Mouse (Mus musculus) kidney, embryonic 14.5 days (tissue): ENCODE measurements around the gene Gm20716. TPM values are rescaled to one million over a fixed set of nuclear protein-coding genes. Genes with fewer than 3 reads are reported as not detected.
A peak's percentile ranks its signal among the peaks of the same experiment; 100 is the strongest.

Source experiments
- ATAC-seq: fragments of 200-750 bp; cut with Nextera tagmentation; 2 replicates; pipeline ENCODE4 v1.8.0; 2017; ENCODE audit warnings: moderate number of reproducible peaks, mild to moderate bottlenecking, moderate TSS enrichment, moderate library complexity; ENCODE audit not compliant: low FRiP score, low TSS enrichment
- H3K27ac ChIP-seq: fragments of 300-500 bp; sonication (generic); 2 replicates; pipeline ENCODE4 v1.5.1; 2014; ENCODE audit warnings: low read depth, mild to moderate bottlenecking, low read length, moderate library complexity, mixed read lengths
- H3K27me3 ChIP-seq: fragments of 300-500 bp; sonication (generic); 2 replicates; pipeline ENCODE4 v1.6.1; 2014; ENCODE audit warnings: mild to moderate bottlenecking, low read length; ENCODE audit not compliant: control insufficient read depth, insufficient read depth
- H3K36me3 ChIP-seq: fragments of 300-500 bp; sonication (generic); 2 replicates; pipeline ENCODE4 v1.6.1; 2014; ENCODE audit warnings: low read length, mixed read lengths; ENCODE audit not compliant: control insufficient read depth, insufficient read depth
- H3K4me1 ChIP-seq: fragments of 300-500 bp; sonication (generic); 2 replicates; pipeline ENCODE4 v1.6.1; 2014; ENCODE audit warnings: low read length, mixed read lengths; ENCODE audit not compliant: control insufficient read depth, insufficient read depth
- H3K4me2 ChIP-seq: fragments of 300-500 bp; sonication (generic); replicated peaks from 2 replicates; pipeline ENCODE4 v1.6.1; 2014; ENCODE audit warnings: low read depth, mild to moderate bottlenecking, low read length
- H3K4me3 ChIP-seq: fragments of 300-500 bp; sonication (generic); 2 replicates; pipeline ENCODE4 v1.5.1; 2014; ENCODE audit warnings: mild to moderate bottlenecking, low read length
- H3K9ac ChIP-seq: fragments of 300-500 bp; sonication (generic); 2 replicates; pipeline ENCODE4 v1.6.1; 2014; ENCODE audit warnings: low read depth, mild to moderate bottlenecking, low read length, moderate library complexity
- H3K9me3 ChIP-seq: fragments of 300-500 bp; sonication (generic); 2 replicates; pipeline ENCODE4 v1.6.1; 2016; ENCODE audit warnings: low read length; ENCODE audit not compliant: control insufficient read depth
- WGBS: fragments of 180-500 bp; shearing (Covaris S2); extraction: QIAGEN DNeasy Blood & Tissue Kit; methylation state at CpG from one replicate; pipeline ENCODE4 v1.1.7; 2014; 5-methylcytosine and 5-hydroxymethylcytosine counted together
- polyA plus RNA-seq: library from polyadenylated mRNA; unstranded; fragments of >200 nt; fragmentation: Nextera tagmentation; extraction: Ambion mirVana; gene quantifications from 2 replicates; pipeline ENCODE4 v1.2.1, GENCODE M21; 2014

Gm20716 gene
- polyA plus RNA-seq, 1 experiment from 2014 or later: 29.9 TPM

DNA sequence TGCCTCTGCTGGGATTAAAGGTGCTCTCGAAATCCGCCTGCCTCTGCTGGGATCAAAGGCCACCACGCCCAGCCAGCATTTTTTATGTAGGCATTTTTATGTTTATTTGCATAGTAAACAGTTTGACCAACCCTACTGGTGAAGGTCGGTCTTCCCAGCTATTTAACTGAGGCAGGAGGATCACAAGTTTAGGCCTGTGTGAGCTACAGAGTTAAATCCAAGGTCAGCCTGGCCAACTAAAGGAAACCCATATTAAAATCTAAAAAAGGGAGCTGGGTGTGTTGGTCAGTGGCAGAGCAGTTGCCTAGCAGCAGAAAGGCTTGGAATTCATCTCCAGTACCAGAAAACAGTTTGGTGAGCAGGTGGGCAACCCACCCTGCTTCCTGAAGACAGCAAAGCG is 3.1 kb upstream of the Gm20716 start:
- H3K9me3 ChIP-seq: peaks cover 3% of the 10 kb centered on the region; the same call in 1 of the 2 replicates
- H3K36me3 ChIP-seq: peaks cover 5% of the 10 kb centered on the region; the same call in 1 of the 2 replicates
- no peak overlapping the region for H3K9ac ChIP-seq
- 93% methylated on average over 5 of the region's 5 CpGs for WGBS
- no peak overlapping the region for H3K4me3 ChIP-seq
- H3K4me1 ChIP-seq: peaks cover 19% of the 10 kb centered on the region
- no peak overlapping the region for H3K4me2 ChIP-seq
- no peak for ATAC-seq
- no peaks in the 10 kb centered on the region; the same call in 1 of the 2 replicates for H3K27me3 ChIP-seq
- H3K27ac ChIP-seq: no peak overlapping the region

DNA sequence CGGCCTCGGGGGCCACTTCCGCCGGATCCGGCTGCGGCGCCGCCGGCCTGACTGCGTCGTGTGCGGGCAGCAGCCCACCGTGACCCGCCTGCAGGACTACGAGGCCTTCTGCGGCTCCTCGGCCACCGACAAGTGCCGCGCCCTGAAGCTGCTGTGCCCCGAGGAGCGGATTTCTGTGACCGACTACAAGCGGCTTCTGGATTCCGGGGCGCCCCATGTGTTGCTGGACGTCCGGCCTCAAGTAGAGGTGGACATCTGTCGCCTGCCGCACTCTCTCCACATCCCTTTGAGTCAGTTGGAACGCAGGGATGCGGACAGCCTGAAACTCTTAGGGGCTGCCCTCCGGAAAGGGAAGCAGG is 1.3 kb upstream of the Gm20716 start:
- Histone ChIP-seq H3K4me2 (peak overlapping the region; percentile 99), H3K27me3 (no peaks in the 10 kb centered on the region; the same call in 1 of the 2 replicates), H3K4me3 (peak overlapping the region; percentile 84), H3K9me3 (no peaks in the 10 kb centered on the region), H3K36me3 (peaks cover 9% of the 10 kb centered on the region), H3K9ac (peak overlapping the region; percentile 79), H3K4me1 (peaks cover 19% of the 10 kb centered on the region), H3K27ac (no peak overlapping the region)
- WGBS: 60% methylated on average over 33 of the region's 33 CpGs
- no peak for ATAC-seq

GRCm38 (mm10) chr2:168230773-168231470 is 758 bp upstream of the Gm20716 start:
- peak; percentile 53 for ATAC-seq
- Histone ChIP-seq H3K4me2 (peak overlapping the region; percentile 99), H3K9me3 (no peaks in the 10 kb centered on the region), H3K9ac (peak overlapping the region; percentile 79), H3K36me3 (peaks cover 14% of the 10 kb centered on the region), H3K4me3 (peak overlapping the region; percentile 84), H3K27ac (peak overlapping the region; percentile 90), H3K27me3 (no peaks in the 10 kb centered on the region; the same call in 1 of the 2 replicates), H3K4me1 (peaks cover 19% of the 10 kb centered on the region)
- 2% methylated on average over 73 of the region's 105 CpGs for WGBS

GRCm38 (mm10) chr2:168229116-168230025 is 793 bp downstream of the Gm20716 start:
- peaks cover 30% of the 10 kb centered on the region for H3K36me3 ChIP-seq
- no peaks in the 10 kb centered on the region for H3K9me3 ChIP-seq
- peak overlapping the region; percentile 99 for H3K4me2 ChIP-seq
- peak; percentile 18; the same call in 1 of the 2 replicates for ATAC-seq
- peak overlapping the region; percentile 84 for H3K4me3 ChIP-seq
- peak overlapping the region; percentile 79 for H3K9ac ChIP-seq
- WGBS: 21% methylated on average over 41 of the region's 41 CpGs
- H3K27me3 ChIP-seq: no peaks in the 10 kb centered on the region; the same call in 1 of the 2 replicates
- peaks cover 19% of the 10 kb centered on the region for H3K4me1 ChIP-seq
- H3K27ac ChIP-seq: no peak overlapping the region

DNA sequence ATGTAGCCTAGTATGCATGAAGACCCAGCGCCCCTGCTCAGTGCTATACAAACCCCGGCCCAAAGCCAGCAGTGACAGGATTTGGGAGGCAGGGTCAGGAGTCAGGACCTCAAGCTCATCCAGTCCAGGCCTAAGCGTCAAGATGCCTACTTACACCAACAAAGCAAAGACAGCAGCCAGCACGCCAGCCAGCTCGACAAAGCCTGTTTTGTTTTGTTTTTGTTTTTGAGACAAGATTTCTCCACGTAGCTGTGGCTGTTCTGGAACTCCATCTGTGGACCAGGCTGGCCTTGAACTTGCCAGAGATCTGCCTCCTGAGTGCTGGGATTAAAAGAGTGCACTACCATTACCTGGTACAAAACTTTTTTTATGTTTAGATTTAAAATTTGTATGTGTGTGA is 6.8 kb downstream of the Gm20716 start:
- Histone ChIP-seq H3K27ac (no peak overlapping the region), H3K9ac (no peak overlapping the region), H3K9me3 (no peaks in the 10 kb centered on the region), H3K4me1 (peaks cover under 1% of the 10 kb centered on the region; the same call in 1 of the 2 replicates), H3K27me3 (no peaks in the 10 kb centered on the region), H3K4me3 (no peak overlapping the region), H3K4me2 (no peak overlapping the region), H3K36me3 (peaks cover 78% of the 10 kb centered on the region)
- no peak for ATAC-seq
- WGBS: 86% methylated on average over 6 of the region's 6 CpGs

- no peaks in the 10 kb centered on the region for H3K4me1 ChIP-seq
- H3K27ac ChIP-seq: no peak overlapping the region
- 50% methylated on average over 5 of the region's 5 CpGs for WGBS
- H3K27me3 ChIP-seq: no peaks in the 10 kb centered on the region
- no peak overlapping the region for H3K4me3 ChIP-seq
- peaks cover 88% of the 10 kb centered on the region for H3K36me3 ChIP-seq
- H3K9ac ChIP-seq: no peak overlapping the region
- ATAC-seq: no peak
- H3K9me3 ChIP-seq: no peaks in the 10 kb centered on the region
- no peak overlapping the region for H3K4me2 ChIP-seq
These were observed 16.3 kb downstream of the Gm20716 start for GRCm38 (mm10) chr2:168213788-168214397.

DNA sequence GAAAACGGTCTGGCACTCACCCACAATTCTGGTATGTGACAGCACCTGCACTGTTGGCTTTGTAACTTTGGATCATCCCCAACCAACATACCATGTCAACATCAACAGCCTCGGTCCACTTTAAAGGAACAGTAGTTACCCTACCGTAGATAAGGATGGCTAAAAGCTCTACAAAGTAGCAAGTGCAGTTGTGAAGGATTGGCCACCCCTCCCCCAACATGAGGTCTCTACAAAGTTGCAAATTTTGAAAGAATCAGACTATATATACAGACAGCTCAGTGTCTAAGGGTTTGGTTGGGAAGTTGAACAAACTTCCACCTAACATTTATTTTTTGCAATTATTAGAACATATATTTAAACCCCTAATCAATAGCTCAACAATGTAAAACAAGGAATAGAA is 22.3 kb downstream of the Gm20716 start:
- Histone ChIP-seq H3K4me1 (peaks cover 5% of the 10 kb centered on the region; the same call in 1 of the 2 replicates), H3K9me3 (0 out of 2 replicates have a peak, but pooled peaks cover 3% of the 10 kb centered on the region), H3K4me3 (no peak overlapping the region), H3K4me2 (no peak overlapping the region), H3K27me3 (no peaks in the 10 kb centered on the region), H3K27ac (peak overlapping the region; percentile 97), H3K9ac (no peak overlapping the region), H3K36me3 (peaks cover 51% of the 10 kb centered on the region)
- WGBS: 94% methylated on average over 3 of the region's 3 CpGs
- ATAC-seq: no peak

DNA sequence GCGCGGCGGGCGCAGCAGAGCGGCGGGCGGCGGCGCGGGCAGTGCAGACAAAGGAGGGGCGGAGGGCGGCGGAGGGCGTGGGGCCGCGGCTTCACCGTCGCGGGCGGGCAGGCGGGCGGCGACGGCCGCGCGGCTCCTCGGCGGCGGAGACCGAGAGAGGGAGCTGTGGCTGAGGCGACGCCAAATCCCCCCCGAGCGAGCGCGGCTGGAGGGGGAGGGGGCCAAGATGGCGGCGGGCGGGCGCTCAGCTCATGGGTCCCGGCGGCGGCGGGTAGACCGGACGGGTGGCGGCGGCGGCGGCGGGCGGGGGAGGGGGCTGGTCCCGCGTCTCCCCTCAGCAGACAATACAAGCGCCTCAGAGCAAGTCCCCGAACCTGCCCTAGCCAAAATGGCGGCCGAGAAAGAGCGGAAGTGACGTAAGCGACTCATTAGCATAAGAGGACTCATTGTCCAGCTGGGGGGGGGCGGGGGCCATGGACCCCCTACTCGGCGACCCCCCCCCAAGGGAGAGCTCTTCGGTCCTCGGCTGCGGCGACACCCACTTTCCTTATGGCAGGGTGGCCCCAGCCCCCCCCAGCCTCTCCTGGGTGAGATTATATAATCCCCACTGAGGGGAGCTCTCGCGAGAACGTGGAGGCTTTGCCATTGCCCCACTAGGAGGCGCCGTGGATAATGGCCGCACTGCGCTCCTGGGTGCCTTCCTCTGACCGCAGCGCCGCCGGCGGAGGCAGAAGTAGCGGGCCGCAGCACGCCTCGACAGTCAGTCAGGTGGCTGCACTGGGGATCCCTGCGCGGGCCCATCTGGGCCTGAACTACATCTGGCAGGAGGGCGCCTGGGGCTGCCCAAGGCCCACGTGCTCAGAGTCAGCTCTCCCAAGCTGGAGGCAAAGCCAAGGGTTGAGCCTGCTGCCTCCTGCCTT is 23.2 kb downstream of the Gm20716 start, which contains the start of gene Adnp:
TSS of gene Adnp (minus strand) at position 388 of the 920 bp plus-strand sequence.
- Histone ChIP-seq H3K4me3 (peak within 1 kb of the TSS; percentile 99), H3K4me1 (peaks cover 5% of the 10 kb centered on the region; the same call in 1 of the 2 replicates), H3K4me2 (peak within 1 kb of the TSS; percentile 50), H3K27ac (peak within 1 kb of the TSS; percentile 97), H3K9ac (peak within 1 kb of the TSS; percentile 99), H3K9me3 (0 out of 2 replicates have a peak, but pooled peaks cover 3% of the 10 kb centered on the region), H3K27me3 (no peaks in the 10 kb centered on the region), H3K36me3 (peaks cover 47% of the 10 kb centered on the region)
- under 1% methylated on average over 58 of the region's 89 CpGs for WGBS
- ATAC-seq: peak; percentile 93
